Mouse (Mus musculus): ENCODE data around the gene Cacna2d1.
A peak's percentile ranks its signal among the peaks of the same experiment; 100 is the strongest.

The Cacna2d1 gene

DNA sequence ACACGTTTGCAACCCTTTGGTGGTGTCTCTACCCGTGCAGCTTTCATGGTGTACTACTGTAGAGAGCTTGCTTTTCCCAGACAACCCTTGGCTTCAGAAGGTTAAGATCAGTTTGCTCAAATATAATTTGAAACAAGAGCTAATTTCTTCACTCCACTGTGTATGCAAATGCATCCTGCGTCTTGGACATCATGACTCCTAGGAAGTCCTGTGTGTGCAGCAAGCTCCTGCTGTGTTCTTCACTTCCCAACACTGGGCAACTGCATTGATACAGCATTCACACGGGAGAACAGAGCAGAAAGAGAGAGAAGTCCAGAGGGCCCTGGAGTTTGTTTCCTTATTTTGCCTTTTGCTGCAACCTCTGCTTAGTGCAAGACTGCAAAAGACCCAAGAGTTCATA, 48.1 kb downstream of the Cacna2d1 start:
- DNase-seq (ENCODE audit: low read depth, low spot score) = no peak

GRCm38 (mm10) chr5:15983354-15983753, 48.9 kb downstream of the Cacna2d1 start:
- DNase-seq (ENCODE audit: low read depth, low spot score) = no peak

GRCm38 (mm10) chr5:15985228-15985858, 50.9 kb downstream of the Cacna2d1 start:
- peak; percentile 30 for DNase-seq (ENCODE audit: low read depth, low spot score)

GRCm38 (mm10) chr5:15985901-15986300, 51.4 kb downstream of the Cacna2d1 start:
- no peak for DNase-seq (ENCODE audit: low read depth, low spot score)

GRCm38 (mm10) chr5:15991428-15992139, 57.1 kb downstream of the Cacna2d1 start:
- no peak for DNase-seq (ENCODE audit: low read depth, low spot score)

DNA sequence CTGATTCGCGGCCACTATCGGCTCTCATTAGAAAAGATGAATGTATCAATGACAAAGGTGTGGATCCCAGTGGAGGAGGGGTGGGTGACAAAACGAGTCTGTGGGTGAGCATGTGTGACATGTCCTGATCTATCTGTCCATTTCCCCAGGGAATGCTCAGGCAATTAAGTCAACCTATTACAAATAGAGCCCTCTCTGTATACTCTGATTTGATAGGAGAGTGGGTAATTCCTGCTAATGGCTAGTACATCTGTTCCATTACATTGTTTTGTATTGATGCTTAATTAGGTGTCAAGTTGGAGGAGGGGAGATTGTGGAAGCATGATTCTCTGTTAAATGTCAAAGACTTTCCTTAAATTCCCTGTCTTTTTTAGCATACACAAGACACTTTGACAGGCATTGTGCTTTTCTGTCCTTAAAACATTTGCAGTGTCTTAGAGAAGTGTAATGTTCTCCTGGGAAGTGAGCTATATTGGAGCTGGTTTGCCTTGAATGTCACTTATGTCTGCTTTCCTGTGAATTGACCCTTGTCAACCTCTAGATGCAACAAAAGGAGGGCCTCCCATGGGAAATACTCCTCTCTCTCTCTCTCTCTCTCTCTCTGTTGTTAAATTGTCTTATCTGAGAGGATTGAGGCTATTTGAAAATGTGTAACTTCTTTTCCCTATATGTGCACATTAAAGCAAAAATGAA, 58.9 kb downstream of the Cacna2d1 start:
- no peak for DNase-seq (ENCODE audit: low read depth, low spot score)

GRCm38 (mm10) chr5:15997190-15997589, 62.7 kb downstream of the Cacna2d1 start:
- DNase-seq (ENCODE audit: low read depth, low spot score) = peak; percentile 63

- peak; percentile 70 for DNase-seq (ENCODE audit: low read depth, low spot score)
Measured at GRCm38 (mm10) chr5:15997769-15998168, 63.3 kb downstream of the Cacna2d1 start.

DNA sequence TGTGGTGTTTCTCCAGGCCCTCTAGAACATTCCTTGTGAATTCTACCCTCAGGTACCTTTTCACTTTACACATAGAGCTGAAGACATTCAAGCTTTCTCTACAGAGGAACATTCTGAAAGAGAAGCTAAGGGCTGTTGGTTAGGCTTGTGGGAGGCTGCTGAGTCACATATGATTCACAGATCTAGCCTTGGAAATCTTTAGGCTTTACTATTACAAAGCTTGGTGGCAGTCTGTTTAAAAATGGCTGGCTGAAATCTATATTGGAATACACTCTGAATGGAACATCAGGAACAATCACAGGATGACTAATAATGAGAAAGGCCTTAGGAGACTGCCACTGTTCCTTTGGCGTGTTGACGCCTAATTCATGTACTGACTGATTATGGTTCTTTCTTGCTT, 66.4 kb downstream of the Cacna2d1 start:
- peak; percentile 90 for DNase-seq (ENCODE audit: low read depth, low spot score)

GRCm38 (mm10) chr5:16002431-16003063, 68.1 kb downstream of the Cacna2d1 start:
- no peak for DNase-seq (ENCODE audit: low read depth, low spot score)

- peak; percentile 88 for DNase-seq (ENCODE audit: low read depth, low spot score)
Measured at GRCm38 (mm10) chr5:16004305-16004704, 69.8 kb downstream of the Cacna2d1 start.

DNA sequence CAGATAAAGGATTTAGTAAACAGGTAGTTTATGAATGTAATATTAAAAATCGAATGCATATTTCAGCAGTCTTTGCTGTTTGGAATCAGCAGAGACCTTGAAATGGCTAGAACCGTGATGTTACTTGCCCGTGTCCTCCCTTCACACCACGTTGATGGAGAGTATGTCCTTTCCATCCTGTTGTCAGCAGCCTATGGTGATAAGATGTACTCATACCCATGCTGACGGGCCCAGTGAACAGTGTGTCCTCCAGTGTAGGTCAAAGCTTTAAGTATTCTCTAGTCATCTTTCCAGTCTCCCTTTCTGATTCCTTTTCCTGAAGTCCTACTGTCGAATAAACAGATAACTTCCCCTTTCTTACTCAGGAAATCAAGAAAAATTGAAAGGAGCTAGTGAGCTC, 72.5 kb downstream of the Cacna2d1 start:
- no peak for DNase-seq (ENCODE audit: low read depth, low spot score)

DNA sequence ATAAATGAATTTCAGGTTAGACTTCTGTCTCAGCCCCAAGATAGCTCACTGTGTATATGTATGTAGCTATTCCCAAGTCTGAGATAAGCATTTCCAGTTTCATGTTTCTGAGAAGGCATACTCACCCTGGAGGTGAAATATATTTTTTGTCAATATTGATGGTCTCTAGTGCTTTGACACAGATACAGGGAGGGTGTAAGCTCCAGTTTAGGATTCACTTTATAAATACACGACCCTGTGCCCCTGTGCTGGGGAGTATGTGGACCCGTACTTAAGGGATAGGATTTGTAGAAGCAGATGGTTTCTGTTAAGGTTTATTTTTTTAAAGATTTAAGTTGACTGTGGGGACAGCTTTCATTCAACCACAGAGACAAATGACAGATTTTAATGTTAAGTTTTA, 79.2 kb downstream of the Cacna2d1 start:
- no peak for DNase-seq (ENCODE audit: low read depth, low spot score)

- no peak for DNase-seq (ENCODE audit: low read depth, low spot score)
Measured at GRCm38 (mm10) chr5:16014392-16014791, 79.9 kb downstream of the Cacna2d1 start.

GRCm38 (mm10) chr5:16024626-16025417, 90.3 kb downstream of the Cacna2d1 start:
- peak; percentile 96 for DNase-seq (ENCODE audit: low read depth, low spot score)

GRCm38 (mm10) chr5:16028881-16029280, 94.4 kb downstream of the Cacna2d1 start:
- DNase-seq (ENCODE audit: low read depth, low spot score) = no peak

DNA sequence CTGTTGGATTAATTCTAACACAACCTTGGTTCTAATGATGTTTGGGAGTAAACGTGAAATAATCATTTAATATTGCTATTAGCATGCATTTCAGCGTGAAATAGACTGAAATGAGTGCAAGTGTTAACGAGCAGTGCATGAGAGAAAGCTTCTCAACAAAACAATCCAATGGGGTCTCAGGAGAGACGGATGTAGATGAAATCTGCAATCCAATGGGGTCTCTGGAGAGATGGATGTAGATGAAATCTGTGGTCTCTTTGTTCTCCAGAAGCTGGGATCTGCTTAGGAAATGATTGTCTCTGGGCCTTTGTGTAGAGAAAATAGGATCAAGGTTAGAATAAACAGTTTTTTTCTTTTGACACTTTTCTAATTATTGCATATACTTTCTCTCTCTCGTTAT, 95.0 kb downstream of the Cacna2d1 start:
- no peak for DNase-seq (ENCODE audit: low read depth, low spot score)

- no peak for DNase-seq (ENCODE audit: low read depth, low spot score)
Measured at GRCm38 (mm10) chr5:16033569-16033968, 99.1 kb downstream of the Cacna2d1 start.

GRCm38 (mm10) chr5:16035259-16035658, 100.8 kb downstream of the Cacna2d1 start:
- no peak for DNase-seq (ENCODE audit: low read depth, low spot score)

GRCm38 (mm10) chr5:16045147-16045878, 110.8 kb downstream of the Cacna2d1 start:
- no peak for DNase-seq (ENCODE audit: low read depth, low spot score)

Measured in brain, adult 2 months (tissue).